Mouse (Mus musculus) hindbrain, embryonic 16.5 days (tissue): Measurements from ENCODE around the gene Zfp97. TPM values are rescaled to one million over a fixed set of nuclear protein-coding genes. Genes with fewer than 3 reads are reported as not detected.
"Not testable (repeated sequence)": the region's sequence is repeated elsewhere in the genome, so short reads cannot be mapped to it uniquely, and the experiment has no call there.

Experiments
- ATAC-seq: fragments of 200-750 bp; cut with Nextera tagmentation; 2 replicates; pipeline ENCODE4 v1.8.0; 2017; ENCODE audit warnings: moderate TSS enrichment, moderate library complexity
- H3K27ac ChIP-seq: fragments of 300-500 bp; sonication (generic); 2 replicates; pipeline ENCODE4 v1.5.1; 2014; ENCODE audit warnings: low read depth, mild to moderate bottlenecking, control low read depth, low read length, moderate library complexity
- H3K27me3 ChIP-seq: fragments of 300-500 bp; sonication (generic); replicated peaks from 2 replicates; pipeline ENCODE4 v1.6.1; 2014; ENCODE audit warnings: low read length; ENCODE audit not compliant: control insufficient read depth, insufficient read depth
- H3K36me3 ChIP-seq: fragments of 300-500 bp; sonication (generic); 2 replicates; pipeline ENCODE4 v1.6.1; 2014; ENCODE audit warnings: mild to moderate bottlenecking, low read length, moderate library complexity, mixed read lengths; ENCODE audit not compliant: control insufficient read depth, insufficient read depth
- H3K4me1 ChIP-seq: fragments of 300-500 bp; sonication (generic); 2 replicates; pipeline ENCODE4 v1.6.1; 2014; ENCODE audit warnings: low read depth, low read length; ENCODE audit not compliant: control insufficient read depth, insufficient read depth
- H3K4me2 ChIP-seq: fragments of 300-500 bp; sonication (generic); 2 replicates; pipeline ENCODE4 v1.6.1; 2014; ENCODE audit warnings: mild to moderate bottlenecking, low read length, control low read depth, moderate library complexity
- H3K4me3 ChIP-seq: fragments of 300-500 bp; sonication (generic); 2 replicates; pipeline ENCODE4 v1.5.1; 2014; ENCODE audit warnings: mild to moderate bottlenecking, low read length, control low read depth, moderate library complexity
- H3K9ac ChIP-seq: fragments of 300-500 bp; sonication (generic); 2 replicates; pipeline ENCODE4 v1.6.1; 2014; ENCODE audit warnings: low read depth, mild to moderate bottlenecking, control low read depth, low read length, moderate library complexity
- H3K9me3 ChIP-seq: fragments of 300-500 bp; sonication (generic); 2 replicates; pipeline ENCODE4 v1.6.1; 2014; ENCODE audit warnings: mild to moderate bottlenecking, low read length, moderate library complexity; ENCODE audit not compliant: control insufficient read depth
- WGBS: fragments of 180-500 bp; shearing (Covaris S2); extraction: QIAGEN DNeasy Blood & Tissue Kit; methylation state at CpG from one replicate; pipeline ENCODE4 v1.1.7; 2014; 5-methylcytosine and 5-hydroxymethylcytosine counted together
- polyA plus RNA-seq: library from polyadenylated mRNA; unstranded; fragments of >200 nt; fragmentation: Nextera tagmentation; extraction: Ambion mirVana; gene quantifications from 2 replicates; pipeline ENCODE4 v1.2.1, GENCODE M21; 2015

The Zfp97 gene
- polyA plus RNA-seq: 4.0 and 4.2 TPM in 2 replicates

GRCm38 (mm10) chr17:17120830-17121502, at the start of gene Zfp97:
Zfp97 (plus strand) TSS chr17:17121415.
- WGBS: no CpG with 5 or more reads among the region's 8 CpGs
- H3K4me1 ChIP-seq, H3K27me3 ChIP-seq, H3K4me3 ChIP-seq, H3K9ac ChIP-seq, H3K27ac ChIP-seq, H3K36me3 ChIP-seq, H3K4me2 ChIP-seq, H3K9me3 ChIP-seq: not testable (repeated sequence)
- ATAC-seq: peak; percentile 100

DNA sequence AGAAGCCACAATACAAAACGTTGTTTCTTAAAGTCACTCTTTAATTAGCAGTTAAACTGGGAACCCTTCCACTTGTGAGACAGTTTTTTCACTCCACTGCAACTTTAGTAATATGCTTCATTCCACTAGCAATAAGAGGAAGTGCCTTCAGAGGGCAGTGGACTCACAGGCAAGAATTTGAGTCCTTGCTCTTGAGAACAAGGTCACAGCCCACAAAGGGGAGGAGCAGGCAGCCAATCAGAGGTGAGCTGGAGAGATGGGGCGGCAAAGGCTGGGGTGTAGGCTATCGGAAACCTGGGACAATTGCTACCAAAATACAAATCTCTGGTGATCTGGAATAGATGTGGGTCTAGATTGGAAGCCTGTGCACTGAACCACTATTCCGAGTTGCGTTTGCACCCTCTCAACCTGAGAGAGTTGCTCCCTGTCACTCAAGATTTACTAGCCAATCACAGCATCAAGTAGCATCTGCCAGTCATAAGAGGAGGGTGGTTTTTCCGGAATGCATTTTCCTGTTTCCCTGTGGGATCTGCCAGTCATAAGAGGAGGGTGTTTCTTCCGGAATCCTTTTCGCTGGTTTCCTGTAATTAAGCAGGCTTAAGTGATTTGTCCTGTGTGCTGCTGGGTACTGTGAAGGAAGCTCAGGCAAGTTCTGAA, 57.7 kb downstream of the Zfp97 start:
- H3K4me3 ChIP-seq, H3K27me3 ChIP-seq, H3K4me1 ChIP-seq, H3K9me3 ChIP-seq, H3K27ac ChIP-seq, H3K9ac ChIP-seq, H3K36me3 ChIP-seq, H3K4me2 ChIP-seq: not testable (repeated sequence)
- WGBS: no CpG with 5 or more reads among the region's 8 CpGs
- peak; percentile 100 for ATAC-seq

GRCm38 (mm10) chr17:17194761-17195160, 73.5 kb downstream of the Zfp97 start:
- H3K27me3 ChIP-seq, ATAC-seq, H3K27ac ChIP-seq, H3K4me1 ChIP-seq, H3K4me3 ChIP-seq, H3K9ac ChIP-seq, H3K4me2 ChIP-seq, H3K36me3 ChIP-seq: not testable (repeated sequence)
- H3K9me3 ChIP-seq: peaks cover 23% of the 10 kb centered on the region

DNA sequence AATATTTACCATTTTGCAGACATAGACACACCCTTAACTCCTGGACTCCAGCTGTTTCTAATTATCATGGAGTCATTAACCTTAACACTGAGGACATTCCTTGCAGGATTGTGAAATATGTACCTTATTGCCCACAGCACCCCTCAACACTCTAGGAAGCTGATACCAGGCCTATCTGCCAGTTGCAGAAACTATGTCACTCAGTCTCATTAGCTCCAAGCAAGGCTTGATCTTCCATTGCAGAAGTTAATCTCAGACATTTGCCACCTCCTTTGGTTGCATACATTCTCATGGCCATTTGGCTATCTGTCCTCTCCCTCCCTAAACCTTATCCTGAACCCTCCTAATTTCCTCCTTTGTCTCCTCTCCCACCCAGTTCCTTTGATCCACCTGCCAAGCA, 74.0 kb downstream of the Zfp97 start:
- Histone ChIP-seq H3K4me3 (no peak overlapping the region), H3K36me3 (no peaks in the 10 kb centered on the region), H3K4me2 (no peak overlapping the region), H3K27me3 (no peaks in the 10 kb centered on the region), H3K4me1 (no peaks in the 10 kb centered on the region), H3K27ac (no peak overlapping the region), H3K9me3 (peaks cover 23% of the 10 kb centered on the region), H3K9ac (no peak overlapping the region)
- no peak for ATAC-seq

DNA sequence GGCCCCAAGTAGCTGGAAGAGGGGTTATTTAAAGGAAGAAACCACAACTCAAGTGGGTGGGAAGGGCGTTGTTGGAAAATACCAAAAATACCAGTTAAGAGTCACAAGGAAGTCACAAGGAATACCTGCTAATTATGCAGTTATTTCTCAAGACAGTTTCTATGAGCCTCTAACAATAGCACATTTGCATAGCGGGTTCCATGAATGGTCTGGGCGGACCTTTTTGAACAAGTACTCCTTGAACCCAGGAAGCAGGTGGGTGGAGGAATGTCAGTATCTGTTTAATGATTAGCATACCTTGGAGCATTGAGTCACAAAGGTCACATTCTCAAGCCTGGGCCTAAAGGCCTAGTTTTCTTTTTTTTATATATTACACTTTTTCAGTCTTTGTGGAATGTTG, 74.9 kb downstream of the Zfp97 start:
- H3K9me3 ChIP-seq: peaks cover 23% of the 10 kb centered on the region
- not testable (repeated sequence) for H3K4me2 ChIP-seq, ATAC-seq, H3K36me3 ChIP-seq, H3K4me1 ChIP-seq, H3K27me3 ChIP-seq, H3K4me3 ChIP-seq, H3K9ac ChIP-seq, H3K27ac ChIP-seq
- 92% methylated on average over 3 of the region's 3 CpGs for WGBS

Other genes starting within 250 kb of the Zfp97 start
- gene Zfp960, start 57.3 kb upstream of the Zfp97 start, polyA plus RNA-seq: 3.0 and 3.4 TPM in 2 replicates